Mouse (Mus musculus) forelimb bud, embryonic 11.5 days (tissue): ENCODE data around the gene Pofut1.

Source experiments
- DNase-seq: peaks from one replicate; pipeline ENCODE4 v3.0.0-alpha.2; 2012; ENCODE audit warnings: low read depth, low spot score

Gene Pofut1

GRCm38 (mm10) chr2:153290938-153291928, 49.9 kb downstream of the Pofut1 start, which contains the start of gene Kif3b:
TSS of gene Kif3b (plus strand) at chr2:153291413.
- peak; percentile 86 for DNase-seq

GRCm38 (mm10) chr2:153292305-153292861, 51.0 kb downstream of the Pofut1 start:
- no peak for DNase-seq

- no peak for DNase-seq
Measured at GRCm38 (mm10) chr2:153295196-153295595, 53.9 kb downstream of the Pofut1 start.

- DNase-seq: no peak
Measured at GRCm38 (mm10) chr2:153297771-153298170, 56.4 kb downstream of the Pofut1 start.

- DNase-seq: no peak
Measured at GRCm38 (mm10) chr2:153298460-153298859, 57.1 kb downstream of the Pofut1 start.

- no peak for DNase-seq
Measured at GRCm38 (mm10) chr2:153298863-153299262, 57.5 kb downstream of the Pofut1 start.

GRCm38 (mm10) chr2:153301123-153301522, 59.8 kb downstream of the Pofut1 start:
- no peak for DNase-seq

- no peak for DNase-seq
Measured at GRCm38 (mm10) chr2:153305240-153305639, 63.9 kb downstream of the Pofut1 start.

GRCm38 (mm10) chr2:153308586-153308985, 67.3 kb downstream of the Pofut1 start:
- DNase-seq: no peak

- no peak for DNase-seq
Measured at GRCm38 (mm10) chr2:153309106-153309505, 67.8 kb downstream of the Pofut1 start.

GRCm38 (mm10) chr2:153310228-153310627, 68.9 kb downstream of the Pofut1 start:
- DNase-seq: no peak

GRCm38 (mm10) chr2:153312884-153313283, 71.6 kb downstream of the Pofut1 start:
- no peak for DNase-seq

GRCm38 (mm10) chr2:153318408-153318807, 77.1 kb downstream of the Pofut1 start:
- no peak for DNase-seq

- no peak for DNase-seq
Measured at GRCm38 (mm10) chr2:153319036-153319643, 77.8 kb downstream of the Pofut1 start.
